Mouse (Mus musculus): ENCODE measurements around the gene Gpam.
"Not testable (repeated sequence)": the region's sequence is repeated elsewhere in the genome, so short reads cannot be mapped to it uniquely, and the experiment has no call there.

The Gpam gene

GRCm38 (mm10) chr19:55127072-55127718, at the start of gene Gpam:
TSS of gene Gpam (minus strand) at chr19:55127238.
- peak; percentile 37 for DNase-seq

- DNase-seq, result no peak
Measured at GRCm38 (mm10) chr19:55171585-55171984, 44.5 kb upstream of the Gpam start.

- no peak for DNase-seq
Measured at GRCm38 (mm10) chr19:55170399-55170798, 43.4 kb upstream of the Gpam start.

DNA sequence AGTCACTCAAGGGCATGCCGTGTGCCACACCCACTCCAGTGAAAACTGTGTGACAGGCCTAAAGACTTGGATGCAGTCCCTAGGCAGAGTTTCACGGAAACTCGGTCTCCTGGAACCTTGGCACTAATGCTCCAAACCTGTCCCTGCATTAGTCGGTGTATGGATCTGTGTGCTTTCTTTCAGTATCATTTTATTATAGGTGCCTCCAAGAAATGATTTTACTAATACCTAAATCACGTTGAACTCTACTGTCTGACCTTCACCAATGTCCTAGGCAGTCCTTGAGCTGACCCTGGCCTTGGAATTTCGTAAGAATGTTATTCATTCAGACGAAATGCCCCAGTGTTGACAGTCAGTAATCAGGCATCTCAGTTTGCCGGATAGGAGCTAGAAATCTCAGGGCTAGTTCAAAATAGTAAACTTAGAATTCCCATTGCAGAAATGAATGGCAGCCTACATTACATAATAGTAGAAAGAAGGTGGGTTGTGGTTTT, 42.2 kb upstream of the Gpam start:
- not testable (repeated sequence) for DNase-seq

DNA sequence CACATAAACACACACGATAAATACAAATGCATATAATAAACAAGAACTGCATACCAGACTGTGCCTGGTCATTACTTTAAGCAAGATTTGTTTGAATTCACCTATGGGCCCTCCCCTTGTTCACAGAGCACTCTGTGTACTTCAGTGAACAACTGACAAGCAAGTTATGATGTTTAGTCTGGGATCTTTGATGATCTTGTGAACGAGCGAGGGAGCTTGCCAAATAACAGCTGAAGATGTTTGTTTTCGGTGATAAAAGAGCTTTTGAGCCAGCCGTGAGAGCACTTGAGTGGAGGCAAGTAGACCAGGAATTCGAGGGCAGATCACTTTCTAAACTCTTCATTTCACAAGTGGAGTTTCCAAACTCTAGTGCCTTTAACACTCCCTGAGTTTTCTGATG, 41.3 kb upstream of the Gpam start:
- DNase-seq, result no peak

- no peak for DNase-seq
Measured at GRCm38 (mm10) chr19:55167741-55168140, 40.7 kb upstream of the Gpam start.

- no peak for DNase-seq
Measured at GRCm38 (mm10) chr19:55166741-55167140, 39.7 kb upstream of the Gpam start.

GRCm38 (mm10) chr19:55165954-55166353, 38.9 kb upstream of the Gpam start:
- DNase-seq, result no peak

DNA sequence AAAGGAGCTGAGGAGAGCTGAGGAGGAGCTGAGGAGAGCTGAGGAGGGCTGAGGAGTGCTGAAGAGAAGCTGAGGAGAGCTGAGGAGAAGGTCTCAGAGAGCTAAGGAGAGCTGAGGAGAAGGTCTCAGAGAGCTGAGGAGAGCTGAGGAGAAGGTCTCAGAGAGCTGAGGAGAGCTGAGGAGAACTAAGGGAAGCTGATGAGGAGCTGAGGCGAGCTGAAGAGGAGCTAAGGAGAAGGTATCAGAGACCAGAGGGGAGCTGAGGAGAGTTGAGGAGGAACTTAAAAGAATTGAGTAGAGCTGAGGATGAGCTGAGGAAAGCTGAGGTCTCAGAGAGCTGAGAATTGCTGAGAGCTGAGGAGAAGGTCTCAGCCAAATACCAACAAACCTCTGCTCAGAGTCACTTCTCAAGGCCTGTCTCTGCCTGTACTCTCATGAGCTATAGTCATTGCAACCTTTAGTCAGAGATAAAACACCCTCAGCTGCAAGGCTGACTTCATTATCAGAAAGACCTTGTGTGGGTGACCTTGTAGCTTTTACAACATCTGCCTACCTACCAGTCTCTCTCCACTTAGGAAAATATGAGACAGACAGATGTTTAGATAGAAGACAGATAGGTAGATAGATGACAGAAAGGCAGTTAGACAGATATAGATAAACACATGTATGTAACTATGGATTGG, 38.3 kb upstream of the Gpam start:
- DNase-seq, result no peak

DNA sequence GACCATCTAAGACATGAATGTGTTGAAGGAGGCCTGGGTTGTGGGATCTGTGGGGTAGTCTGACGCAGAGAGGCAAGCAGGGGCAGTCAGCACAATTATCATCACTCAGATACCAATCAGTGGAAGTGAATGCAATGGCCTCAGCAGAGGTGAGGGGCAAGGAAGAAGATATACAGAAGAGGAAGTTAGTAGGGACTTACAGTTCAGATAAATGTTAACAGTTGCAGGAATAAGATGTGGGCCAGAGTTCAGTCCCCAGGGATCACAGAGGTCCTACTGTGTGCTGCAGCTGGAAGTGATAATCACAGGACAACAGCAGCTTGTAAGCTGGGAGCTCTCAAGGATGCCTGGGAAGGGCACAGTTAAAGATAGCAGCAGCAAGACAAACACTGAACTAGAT, 37.1 kb upstream of the Gpam start:
- DNase-seq, result no peak

DNA sequence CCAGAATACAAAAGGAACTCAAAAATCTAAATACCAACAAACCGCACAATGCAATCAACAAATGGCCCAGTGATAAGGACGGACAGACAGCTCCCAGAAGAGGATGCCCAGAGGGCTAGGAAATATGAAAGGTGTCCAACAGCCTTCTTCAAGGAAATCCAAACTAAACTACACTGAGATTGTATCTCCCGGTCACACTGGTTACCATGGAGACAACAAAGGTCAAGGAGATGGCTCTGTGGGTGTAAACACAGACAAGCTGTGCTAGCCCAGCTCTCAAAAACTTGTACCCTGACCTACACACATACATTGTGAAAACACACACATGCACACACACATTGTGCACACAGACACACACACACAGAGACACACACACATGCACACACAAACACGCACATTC, 35.2 kb upstream of the Gpam start:
- no peak for DNase-seq

- DNase-seq, result no peak
Measured at GRCm38 (mm10) chr19:55159826-55160225, 32.8 kb upstream of the Gpam start.

GRCm38 (mm10) chr19:55158606-55159005, 31.6 kb upstream of the Gpam start:
- no peak for DNase-seq

GRCm38 (mm10) chr19:55157029-55157428, 30.0 kb upstream of the Gpam start:
- DNase-seq, result no peak

- no peak for DNase-seq
Measured at GRCm38 (mm10) chr19:55152983-55153382, 25.9 kb upstream of the Gpam start.

GRCm38 (mm10) chr19:55152274-55152673, 25.2 kb upstream of the Gpam start:
- DNase-seq, result not testable (repeated sequence)

GRCm38 (mm10) chr19:55149646-55150045, 22.6 kb upstream of the Gpam start:
- no peak for DNase-seq

GRCm38 (mm10) chr19:55148109-55148508, 21.1 kb upstream of the Gpam start:
- no peak for DNase-seq

- no peak for DNase-seq
Measured at GRCm38 (mm10) chr19:55147568-55147967, 20.5 kb upstream of the Gpam start.

DNA sequence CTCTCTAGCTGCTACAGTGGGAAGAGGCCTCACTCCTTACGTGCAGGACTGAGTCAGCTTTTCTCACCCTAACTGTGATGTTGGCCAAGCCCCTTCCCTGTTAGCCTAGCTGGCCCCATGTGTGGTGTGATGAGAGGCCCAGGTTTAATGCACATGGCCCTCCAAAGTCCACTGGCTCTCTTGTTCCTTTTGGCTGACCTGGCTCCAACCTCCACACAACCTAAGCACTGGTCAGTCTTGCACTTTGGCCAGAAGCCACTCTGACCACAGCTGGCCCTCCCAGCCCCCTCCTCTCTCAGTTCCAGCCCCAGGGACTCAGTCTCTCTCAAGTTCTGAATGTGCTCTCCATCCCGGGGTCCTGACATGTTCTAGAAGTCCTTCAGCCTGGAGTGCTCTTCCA, 18.1 kb upstream of the Gpam start:
- no peak for DNase-seq

DNA sequence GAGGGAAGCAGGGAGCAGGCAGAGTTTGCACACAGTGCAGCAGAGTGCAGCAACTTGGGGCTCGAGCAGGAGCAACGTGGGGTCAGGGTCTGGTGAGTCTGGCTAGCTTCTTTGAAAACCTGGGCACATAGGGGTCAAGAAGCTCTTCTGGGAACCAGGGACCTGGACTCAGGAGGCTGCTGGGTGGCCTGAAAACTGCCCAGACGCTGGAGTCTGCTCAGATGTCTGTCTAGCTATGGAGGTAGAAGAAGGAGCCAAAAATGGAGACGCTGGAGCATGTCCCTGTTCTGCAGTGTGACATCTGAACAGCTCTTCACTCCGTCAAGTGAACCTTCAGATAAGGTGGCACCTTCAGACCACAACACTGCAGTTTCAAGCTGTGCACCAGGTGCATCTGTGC, 17.7 kb upstream of the Gpam start:
- no peak for DNase-seq

- no peak for DNase-seq
Measured at GRCm38 (mm10) chr19:55143391-55144300, 16.6 kb upstream of the Gpam start.

- DNase-seq, result peak; percentile 14
Measured at GRCm38 (mm10) chr19:55139301-55139700, 12.3 kb upstream of the Gpam start.

Data from liver (tissue).